Mouse (Mus musculus): ENCODE data around the gene Ppp2r2c. TPM values are rescaled to one million over a fixed set of nuclear protein-coding genes. Genes with fewer than 3 reads are reported as not detected.

Gene Ppp2r2c
- polyA plus RNA-seq, 2 experiments, result not detected

DNA sequence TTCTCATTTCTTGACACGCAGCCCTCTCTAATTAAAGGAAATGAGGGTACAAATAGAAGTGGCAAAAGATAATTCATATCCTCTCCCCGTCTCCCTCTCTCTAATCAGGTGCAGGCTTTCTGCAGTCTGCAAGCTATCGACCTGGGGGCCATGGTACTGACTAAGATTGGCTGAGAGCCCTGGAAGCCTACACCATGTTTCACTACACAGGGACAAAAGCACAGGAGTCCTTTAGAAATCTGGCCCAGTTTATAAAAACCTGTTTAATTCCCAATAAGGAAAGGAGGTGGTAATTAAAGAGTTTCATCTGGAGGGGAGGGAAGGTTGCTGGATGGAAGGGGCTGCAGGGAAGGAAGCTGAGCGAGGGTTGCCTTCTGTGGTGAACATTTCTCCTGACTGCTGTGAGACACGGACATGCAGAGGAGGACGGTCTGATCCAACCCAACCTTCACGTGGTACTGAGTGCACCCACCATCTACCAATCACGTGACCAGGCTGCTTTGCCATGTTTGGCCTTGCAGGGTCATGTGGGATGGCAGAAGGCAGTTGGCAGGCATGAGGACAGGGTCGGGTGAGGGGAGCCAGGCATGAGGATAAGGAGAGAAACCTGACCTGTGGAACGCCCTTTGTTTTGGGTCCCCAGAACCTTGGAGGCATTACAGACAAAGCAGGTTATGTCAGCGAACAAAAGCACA lies 30.2 kb downstream of the Ppp2r2c start:
- Histone ChIP-seq H3K36me3 (replicated peaks; ENCODE audit: control insufficient read depth, insufficient read depth, low read depth) (no peaks in the 10 kb centered on the region), H3K27me3 (ENCODE audit: control insufficient read depth, insufficient read depth, low read length) (no peaks in the 10 kb centered on the region), H3K4me2 (ENCODE audit: low read depth) (no peak overlapping the region), H3K27ac (no peak overlapping the region), H3K9me3 (ENCODE audit: control insufficient read depth, low read length) (no peaks in the 10 kb centered on the region), H3K9ac (replicated peaks) (no peak overlapping the region), H3K4me1 (replicated peaks; ENCODE audit: control insufficient read depth in 2 of 2, insufficient read depth in 2 of 2, low read length in 1 of 2) (no peaks in the 10 kb centered on the region), H3K4me3 (ENCODE audit: insufficient read depth in 1 of 2, low read depth in 2 of 2, low read length in 2 of 2) (no peak overlapping the region)
- no peak for ATAC-seq (ENCODE audit: insufficient read depth)
- TF ChIP-seq EP300 (IDR thresholded peaks at IDR 0.05; ENCODE audit: low read depth), result no peak
- TF ChIP-seq CTCF (IDR thresholded peaks at IDR 0.05; ENCODE audit: low read depth), result no peak
- no peak for DNase-seq (ENCODE audit: low read depth in 3 of 3, low spot score in 3 of 3)
- WGBS (ENCODE audit: insufficient replicate concordance), result 50% methylated on average over 11 of the region's 11 CpGs

DNA sequence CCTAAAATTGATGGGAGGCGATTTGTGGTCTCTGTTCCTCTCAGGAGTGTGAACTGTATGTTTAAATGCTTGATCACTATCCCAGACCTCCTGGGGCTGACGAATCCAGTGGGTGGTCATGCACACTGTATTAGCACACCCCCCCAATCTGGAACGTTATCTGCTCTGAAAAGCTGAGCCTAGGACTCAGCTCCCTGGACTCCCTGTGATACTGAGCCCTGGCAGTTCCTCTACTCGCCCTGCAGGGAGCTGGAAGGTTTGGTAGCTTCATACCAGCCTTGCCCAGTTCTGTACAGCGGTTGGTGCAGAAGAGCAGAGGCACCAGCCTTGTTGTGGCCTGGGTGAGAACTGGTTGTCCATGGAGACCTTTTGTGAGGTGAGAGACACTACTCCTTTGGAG lies 31.1 kb downstream of the Ppp2r2c start:
- TF ChIP-seq CTCF (IDR thresholded peaks at IDR 0.05; ENCODE audit: low read depth), result no peak
- TF ChIP-seq EP300 (IDR thresholded peaks at IDR 0.05; ENCODE audit: low read depth), result no peak
- no peaks in the 10 kb centered on the region for H3K9me3 ChIP-seq (ENCODE audit: control insufficient read depth, low read length)
- H3K4me3 ChIP-seq (ENCODE audit: insufficient read depth in 1 of 2, low read depth in 2 of 2, low read length in 2 of 2), result no peak overlapping the region
- no peak overlapping the region for H3K4me2 ChIP-seq (ENCODE audit: low read depth)
- no peak overlapping the region for H3K27ac ChIP-seq
- no peak overlapping the region for H3K9ac ChIP-seq (replicated peaks)
- no peaks in the 10 kb centered on the region for H3K27me3 ChIP-seq (ENCODE audit: control insufficient read depth, insufficient read depth, low read length)
- no peaks in the 10 kb centered on the region for H3K36me3 ChIP-seq (replicated peaks; ENCODE audit: control insufficient read depth, insufficient read depth, low read depth)
- WGBS (ENCODE audit: insufficient replicate concordance), result 44% methylated on average over 5 of the region's 5 CpGs
- DNase-seq (ENCODE audit: low read depth in 3 of 3, low spot score in 3 of 3) (no peak), ATAC-seq (ENCODE audit: insufficient read depth) (no peak)
- H3K4me1 ChIP-seq (replicated peaks; ENCODE audit: control insufficient read depth in 2 of 2, insufficient read depth in 2 of 2, low read length in 1 of 2), result no peaks in the 10 kb centered on the region

GRCm38 (mm10) chr5:36900189-36900619 lies 31.9 kb downstream of the Ppp2r2c start:
- H3K4me1 ChIP-seq (replicated peaks; ENCODE audit: control insufficient read depth in 2 of 2, insufficient read depth in 2 of 2, low read length in 1 of 2), result no peaks in the 10 kb centered on the region
- H3K27ac ChIP-seq, result no peak overlapping the region
- no peaks in the 10 kb centered on the region for H3K36me3 ChIP-seq (replicated peaks; ENCODE audit: control insufficient read depth, insufficient read depth, low read depth)
- no peak for DNase-seq (ENCODE audit: low read depth in 3 of 3, low spot score in 3 of 3)
- WGBS (ENCODE audit: insufficient replicate concordance), result 52% methylated on average over 6 of the region's 6 CpGs
- ATAC-seq (ENCODE audit: insufficient read depth), result no peak
- no peak overlapping the region for H3K4me3 ChIP-seq (ENCODE audit: insufficient read depth in 1 of 2, low read depth in 2 of 2, low read length in 2 of 2)
- H3K27me3 ChIP-seq (ENCODE audit: control insufficient read depth, insufficient read depth, low read length), result no peaks in the 10 kb centered on the region
- H3K4me2 ChIP-seq (ENCODE audit: low read depth), result no peak overlapping the region
- TF ChIP-seq CTCF (IDR thresholded peaks at IDR 0.05; ENCODE audit: low read depth), result no peak
- TF ChIP-seq EP300 (IDR thresholded peaks at IDR 0.05; ENCODE audit: low read depth), result no peak
- no peaks in the 10 kb centered on the region for H3K9me3 ChIP-seq (ENCODE audit: control insufficient read depth, low read length)
- H3K9ac ChIP-seq (replicated peaks), result no peak overlapping the region

- H3K4me1 ChIP-seq (replicated peaks; ENCODE audit: control insufficient read depth in 2 of 2, insufficient read depth in 2 of 2, low read length in 1 of 2), result no peaks in the 10 kb centered on the region
- no peak overlapping the region for H3K4me2 ChIP-seq (ENCODE audit: low read depth)
- H3K36me3 ChIP-seq (replicated peaks; ENCODE audit: control insufficient read depth, insufficient read depth, low read depth), result no peaks in the 10 kb centered on the region
- TF ChIP-seq CTCF (IDR thresholded peaks at IDR 0.05; ENCODE audit: low read depth) (no peak), EP300 (IDR thresholded peaks at IDR 0.05; ENCODE audit: low read depth) (no peak)
- no peaks in the 10 kb centered on the region for H3K9me3 ChIP-seq (ENCODE audit: control insufficient read depth, low read length)
- no peaks in the 10 kb centered on the region for H3K27me3 ChIP-seq (ENCODE audit: control insufficient read depth, insufficient read depth, low read length)
- ATAC-seq (ENCODE audit: insufficient read depth), result no peak
- DNase-seq (ENCODE audit: low read depth in 3 of 3, low spot score in 3 of 3), result no peak
- no peak overlapping the region for H3K4me3 ChIP-seq (ENCODE audit: insufficient read depth in 1 of 2, low read depth in 2 of 2, low read length in 2 of 2)
- H3K9ac ChIP-seq (replicated peaks), result no peak overlapping the region
- WGBS (ENCODE audit: insufficient replicate concordance), result 46% methylated on average over 2 of the region's 2 CpGs
- H3K27ac ChIP-seq, result no peak overlapping the region
Observed at GRCm38 (mm10) chr5:36902807-36903206, 34.5 kb downstream of the Ppp2r2c start.

- Histone ChIP-seq H3K9ac (replicated peaks) (no peak overlapping the region), H3K27me3 (ENCODE audit: control insufficient read depth, insufficient read depth, low read length) (no peaks in the 10 kb centered on the region), H3K9me3 (ENCODE audit: control insufficient read depth, low read length) (no peaks in the 10 kb centered on the region), H3K27ac (no peak overlapping the region), H3K4me2 (ENCODE audit: low read depth) (no peak overlapping the region), H3K4me3 (ENCODE audit: insufficient read depth in 1 of 2, low read depth in 2 of 2, low read length in 2 of 2) (no peak overlapping the region), H3K36me3 (replicated peaks; ENCODE audit: control insufficient read depth, insufficient read depth, low read depth) (no peaks in the 10 kb centered on the region), H3K4me1 (replicated peaks; ENCODE audit: control insufficient read depth in 2 of 2, insufficient read depth in 2 of 2, low read length in 1 of 2) (no peaks in the 10 kb centered on the region)
- ATAC-seq (ENCODE audit: insufficient read depth) (no peak), DNase-seq (ENCODE audit: low read depth in 3 of 3, low spot score in 3 of 3) (no peak)
- TF ChIP-seq EP300 (IDR thresholded peaks at IDR 0.05; ENCODE audit: low read depth), result no peak
- TF ChIP-seq CTCF (IDR thresholded peaks at IDR 0.05; ENCODE audit: low read depth), result no peak
- WGBS (ENCODE audit: insufficient replicate concordance), result 61% methylated on average over 2 of the region's 2 CpGs
Observed at GRCm38 (mm10) chr5:36904131-36904530, 35.8 kb downstream of the Ppp2r2c start.

Data from liver, embryonic 14.5 days (tissue).